Mouse (Mus musculus) thymus, adult 2 months (tissue): ENCODE measurements around the gene Ambn. TPM values are rescaled to one million over a fixed set of nuclear protein-coding genes. Genes with fewer than 3 reads are reported as not detected.

Experiments
- DNase-seq: peaks from one replicate; pipeline ENCODE4 v3.0.0; 2021
- H3K27ac ChIP-seq: fragments of 200-500 bp; 2 replicates; pipeline ENCODE4 v1.5.1; 2012; ENCODE audit warnings: low read length, control low read depth; ENCODE audit not compliant: control insufficient read depth, insufficient read depth
- H3K27me3 ChIP-seq: fragments of 200-500 bp; 2 replicates; pipeline ENCODE4 v1.6.1; 2012; ENCODE audit warnings: mild to moderate bottlenecking, low read length, moderate library complexity, mixed read lengths; ENCODE audit not compliant: control insufficient read depth, insufficient read depth
- H3K36me3 ChIP-seq: fragments of 200-500 bp; 2 replicates; pipeline ENCODE4 v1.6.1; 2012; ENCODE audit warnings: mild to moderate bottlenecking, low read length, moderate library complexity; ENCODE audit not compliant: control insufficient read depth, insufficient read depth
- H3K4me1 ChIP-seq: fragments of 200-500 bp; replicated peaks from 2 replicates; pipeline ENCODE4 v1.6.1; 2012; ENCODE audit warnings: low read length; ENCODE audit not compliant: control insufficient read depth, insufficient read depth
- H3K4me3 ChIP-seq: fragments of 200-500 bp; 2 replicates; pipeline ENCODE4 v1.5.1; 2012; ENCODE audit warnings: mild to moderate bottlenecking, low read length, control low read depth, moderate library complexity; ENCODE audit not compliant: control insufficient read depth, insufficient read depth
- CTCF ChIP-seq: fragments of 200-500 bp; IDR thresholded peaks from 2 replicates; pipeline ENCODE4 v1.5.1; 2012; ENCODE audit warnings: mild to moderate bottlenecking, control low read depth, low read length, moderate library complexity, borderline replicate concordance; ENCODE audit not compliant: control insufficient read depth, poor library complexity, insufficient read depth; ENCODE audit errors: extremely low read depth
- POLR2A ChIP-seq: fragments of 200-500 bp; IDR thresholded peaks from 2 replicates; pipeline ENCODE4 v1.6.1; 2012; ENCODE audit warnings: mild to moderate bottlenecking, low read length, control low read depth, moderate library complexity; ENCODE audit not compliant: control insufficient read depth, poor library complexity, insufficient read depth; ENCODE audit errors: extremely low read depth
- WGBS: fragments of 180-500 bp; shearing (Covaris S2); methylation state at CpG from one replicate; pipeline ENCODE4 v1.1.7; 2018; 5-methylcytosine and 5-hydroxymethylcytosine counted together
- polyA plus RNA-seq: library from polyadenylated mRNA; depleted of rRNA; stranded (reverse); fragments of >200 nt; gene quantifications from 2 replicates; pipeline ENCODE4 v1.2.3, GENCODE M21; 2012; rRNA removed

The Ambn gene
- polyA plus RNA-seq, 1 experiment = 0.12 TPM

DNA sequence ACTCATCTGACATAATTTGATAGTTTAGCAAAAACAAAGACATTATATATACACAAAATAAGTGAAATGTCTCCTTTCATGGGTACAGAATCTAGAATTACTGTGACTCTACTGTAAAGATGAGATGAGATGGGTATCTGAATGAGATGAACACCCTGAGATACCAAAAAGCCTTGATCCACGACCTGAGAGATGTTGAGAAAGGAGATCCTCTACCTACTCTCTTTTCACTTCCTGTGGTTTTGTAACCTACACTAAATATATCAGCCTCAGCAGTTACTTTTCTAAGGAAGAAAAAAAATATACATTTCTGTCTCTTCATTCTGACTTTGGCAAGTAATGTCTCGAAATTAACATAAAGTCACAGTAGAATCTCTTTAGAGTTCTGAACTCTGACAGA lies 33.2 kb downstream of the Ambn start:
- Histone ChIP-seq H3K27ac (no peak overlapping the region), H3K4me3 (no peak overlapping the region), H3K36me3 (no peaks in the 10 kb centered on the region), H3K27me3 (no peaks in the 10 kb centered on the region), H3K4me1 (no peaks in the 10 kb centered on the region)
- TF ChIP-seq CTCF = no peak
- no peak for TF ChIP-seq POLR2A
- 13% methylated on average over 2 of the region's 2 CpGs for WGBS
- no peak for DNase-seq

DNA sequence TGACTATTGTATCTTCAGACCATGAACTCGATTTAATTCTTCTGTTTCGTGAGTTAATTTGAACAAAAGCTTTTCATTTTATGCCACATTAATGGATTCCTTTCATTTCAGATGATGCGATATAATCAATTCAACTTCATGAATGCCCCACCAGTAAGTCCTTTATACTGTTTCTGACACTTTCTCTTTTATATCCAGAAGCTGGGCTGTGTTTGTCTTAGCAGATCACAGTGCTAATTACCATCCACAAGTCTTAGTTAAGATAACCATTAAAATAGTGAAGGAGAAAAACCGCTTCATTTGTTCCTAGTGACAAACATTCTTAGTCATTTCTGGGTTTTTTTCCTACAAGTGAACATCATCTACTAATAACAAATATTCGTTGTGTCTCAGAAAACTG lies 35.3 kb downstream of the Ambn start:
- H3K27ac ChIP-seq = no peak overlapping the region
- TF ChIP-seq POLR2A = no peak
- TF ChIP-seq CTCF = no peak
- no peak for DNase-seq
- no peaks in the 10 kb centered on the region for H3K36me3 ChIP-seq
- H3K4me3 ChIP-seq = no peak overlapping the region
- no peaks in the 10 kb centered on the region for H3K4me1 ChIP-seq
- 93% methylated on average over 5 of the region's 5 CpGs for WGBS
- H3K27me3 ChIP-seq = no peaks in the 10 kb centered on the region

DNA sequence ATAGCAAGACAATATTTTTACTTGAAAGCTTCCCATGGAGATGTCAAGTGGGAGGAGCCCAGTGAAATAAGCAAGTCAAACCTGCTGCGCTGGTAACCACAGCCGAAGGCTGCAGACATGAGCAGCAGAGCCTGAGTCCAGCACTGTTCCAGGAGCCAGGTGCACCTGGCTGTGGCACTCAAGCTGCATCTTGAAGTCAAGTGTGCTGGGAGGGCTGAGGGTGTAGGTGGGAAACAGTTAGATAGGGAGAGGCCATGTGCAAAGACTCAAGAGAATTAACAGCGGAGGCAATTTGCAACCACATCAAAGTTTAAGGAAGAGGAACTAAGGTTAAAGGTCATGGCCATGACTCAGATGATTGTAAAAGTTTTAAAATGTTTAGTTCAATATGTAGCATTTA lies 44.0 kb downstream of the Ambn start:
- H3K27me3 ChIP-seq = no peaks in the 10 kb centered on the region
- TF ChIP-seq CTCF (no peak), POLR2A (no peak)
- WGBS = 7% methylated on average over 3 of the region's 3 CpGs
- no peak overlapping the region for H3K4me3 ChIP-seq
- no peak for DNase-seq
- no peaks in the 10 kb centered on the region for H3K36me3 ChIP-seq
- peaks cover 3% of the 10 kb centered on the region for H3K4me1 ChIP-seq
- H3K27ac ChIP-seq = no peak overlapping the region

- no peak for DNase-seq
- Histone ChIP-seq H3K36me3 (no peaks in the 10 kb centered on the region), H3K4me3 (no peak overlapping the region), H3K4me1 (no peaks in the 10 kb centered on the region), H3K27ac (no peak overlapping the region), H3K27me3 (no peaks in the 10 kb centered on the region)
- WGBS = 27% methylated on average over 1 of the region's 1 CpGs
- TF ChIP-seq CTCF (no peak), POLR2A (no peak)
These were observed 52.8 kb downstream of the Ambn start for GRCm38 (mm10) chr5:88508555-88508954.

- no peak overlapping the region for H3K4me3 ChIP-seq
- no peak overlapping the region for H3K27ac ChIP-seq
- 85% methylated on average over 1 of the region's 1 CpGs for WGBS
- no peak for TF ChIP-seq CTCF
- no peak for TF ChIP-seq POLR2A
- H3K4me1 ChIP-seq = no peaks in the 10 kb centered on the region
- no peaks in the 10 kb centered on the region for H3K36me3 ChIP-seq
- H3K27me3 ChIP-seq = no peaks in the 10 kb centered on the region
- no peak for DNase-seq
These were observed 53.2 kb downstream of the Ambn start for GRCm38 (mm10) chr5:88508990-88509389.

Other genes with a start within 250 kb of the Ambn start
- not detected in 2 replicates for gene Gm7714, start 187.1 kb upstream of the Ambn start, polyA plus RNA-seq
- gene Prol1, start 138.7 kb upstream of the Ambn start, polyA plus RNA-seq = not detected in 2 replicates
- gene Amtn, start 79.9 kb upstream of the Ambn start, polyA plus RNA-seq = 1.9 and 2.2 TPM in 2 replicates
- gene Enam, start 32.0 kb downstream of the Ambn start, polyA plus RNA-seq = 0.03 TPM in 1 of 2 replicates, not detected in the other
- gene Jchain, start 71.9 kb downstream of the Ambn start, polyA plus RNA-seq = 40.8 and 79.5 TPM in 2 replicates
- 19.0 and 21.3 TPM in 2 replicates for gene Utp3, start 98.5 kb downstream of the Ambn start, polyA plus RNA-seq
- gene Rufy3, start 109.0 kb downstream of the Ambn start, polyA plus RNA-seq = 6.4 and 7.8 TPM in 2 replicates
- gene Grsf1, start 220.2 kb downstream of the Ambn start, polyA plus RNA-seq = 27.3 and 42.0 TPM in 2 replicates